Mouse (Mus musculus): ENCODE results near the gene Litaf. TPM values are rescaled to one million over a fixed set of nuclear protein-coding genes. Genes with fewer than 3 reads are reported as not detected.

Gene Litaf
- polyA plus RNA-seq, 1 experiment from 2014 or later, result 88.9 TPM

Small RNA genes within 50 kb of the gene (microRNA-seq; reads per million reads assigned to microRNA genes)
- gene Gm26268 (ENCODE audit: borderline number of aligned reads), result not detected

Other genes starting within 250 kb of the Litaf start
- 2.0 and 3.3 TPM in 2 replicates for gene Rmi2, start 231.1 kb downstream of the Litaf start, polyA plus RNA-seq (2014; fragmentation: Nextera tagmentation; extraction: Ambion mirVana)
- 46.9 and 55.5 TPM in 2 replicates for gene Snn, start 5.2 kb downstream of the Litaf start, polyA plus RNA-seq (2014; fragmentation: Nextera tagmentation; extraction: Ambion mirVana)
- gene Txndc11, start 68.5 kb upstream of the Litaf start, polyA plus RNA-seq (2014; fragmentation: Nextera tagmentation; extraction: Ambion mirVana), result 37.8 and 42.4 TPM in 2 replicates
- 99.2 and 102 TPM in 2 replicates for gene Zc3h7a, start 110.2 kb upstream of the Litaf start, polyA plus RNA-seq (2014; fragmentation: Nextera tagmentation; extraction: Ambion mirVana)
- gene Rsl1d1, start 137.2 kb upstream of the Litaf start, polyA plus RNA-seq (2014; fragmentation: Nextera tagmentation; extraction: Ambion mirVana), result 169 and 188 TPM in 2 replicates
- gene Gspt1, start 188.2 kb upstream of the Litaf start, polyA plus RNA-seq (2014; fragmentation: Nextera tagmentation; extraction: Ambion mirVana), result 93.6 and 102 TPM in 2 replicates
- gene Tnfrsf17, start 247.7 kb upstream of the Litaf start, polyA plus RNA-seq (2014; fragmentation: Nextera tagmentation; extraction: Ambion mirVana), result not detected in 2 replicates